Mouse (Mus musculus): ENCODE results near the gene Sult2b1. TPM values are rescaled to one million over a fixed set of nuclear protein-coding genes. Genes with fewer than 3 reads are reported as not detected.

The Sult2b1 gene
- polyA plus RNA-seq, 1 experiment from 2014 or later: 9.7 TPM

DNA sequence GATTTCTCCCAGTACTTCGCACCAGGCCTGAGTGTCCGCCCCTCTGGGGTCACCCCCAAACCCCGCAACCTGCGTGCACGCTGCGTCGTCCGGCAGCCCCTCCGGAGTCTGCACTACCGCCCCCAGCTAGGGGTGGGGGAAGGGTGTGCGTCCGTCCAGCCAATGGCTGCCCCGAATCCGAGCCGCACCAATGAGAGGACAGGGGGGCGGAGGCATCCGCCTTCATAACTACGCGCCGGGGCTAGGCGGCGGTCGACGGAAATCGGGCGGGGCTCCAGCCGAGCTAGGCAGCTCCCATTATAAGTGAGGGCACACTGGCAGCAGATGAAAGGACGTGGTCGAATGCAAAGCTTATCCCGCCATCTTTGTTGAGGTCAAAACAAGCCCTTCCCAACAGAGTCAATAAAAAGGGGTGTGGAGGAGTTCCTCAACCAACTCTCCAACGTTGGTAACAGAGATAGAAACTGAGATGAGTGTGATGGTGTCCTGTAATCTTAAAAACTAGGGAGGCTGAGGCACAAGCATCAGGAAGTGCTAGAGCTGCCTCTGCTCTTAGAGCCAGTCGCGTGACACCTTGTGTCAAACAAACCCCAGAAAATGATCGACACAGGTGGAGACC lies 69.3 kb downstream of the Sult2b1 start, which contains the start of gene Rpl18:
Gene Rpl18 (plus strand): TSS at position 368 of the 619 bp plus-strand sequence.
- peak within 1 kb of the TSS; percentile 62 for H3K27ac ChIP-seq (ENCODE audit: low read depth, low read length)
- H3K27me3 ChIP-seq (ENCODE audit: control insufficient read depth, insufficient read depth, low read length): no peaks in the 10 kb centered on the region; the same call in 1 of the 2 replicates
- WGBS: 7% methylated on average over 34 of the region's 34 CpGs
- no peaks in the 10 kb centered on the region for H3K9me3 ChIP-seq (ENCODE audit: control insufficient read depth, low read length)
- peak within 1 kb of the TSS; percentile 62 for H3K4me3 ChIP-seq (ENCODE audit: low read depth, low read length)
- peaks cover 36% of the 10 kb centered on the region for H3K36me3 ChIP-seq (ENCODE audit: control insufficient read depth, insufficient read depth, low read length)
- peak within 1 kb of the TSS; percentile 69 for H3K9ac ChIP-seq (replicated peaks; ENCODE audit: low read depth, low read length)
- H3K4me1 ChIP-seq (ENCODE audit: control insufficient read depth, insufficient read depth, low read length): peaks cover 36% of the 10 kb centered on the region
- peak; percentile 92 for ATAC-seq (ENCODE audit: low read depth)
- peak within 1 kb of the TSS; percentile 92 for H3K4me2 ChIP-seq (ENCODE audit: low read depth, low read length)

- Histone ChIP-seq H3K4me3 (ENCODE audit: low read depth, low read length) (peak overlapping the region; percentile 62), H3K36me3 (ENCODE audit: control insufficient read depth, insufficient read depth, low read length) (peaks cover 32% of the 10 kb centered on the region), H3K27me3 (ENCODE audit: control insufficient read depth, insufficient read depth, low read length) (no peaks in the 10 kb centered on the region; the same call in 1 of the 2 replicates), H3K4me2 (ENCODE audit: low read depth, low read length) (peak overlapping the region; percentile 92), H3K9ac (replicated peaks; ENCODE audit: low read depth, low read length) (peak overlapping the region; percentile 69), H3K27ac (ENCODE audit: low read depth, low read length) (peak overlapping the region; percentile 55; the same call in 1 of the 2 replicates), H3K4me1 (ENCODE audit: control insufficient read depth, insufficient read depth, low read length) (peaks cover 38% of the 10 kb centered on the region), H3K9me3 (ENCODE audit: control insufficient read depth, low read length) (no peaks in the 10 kb centered on the region)
- WGBS: 11% methylated on average over 14 of the region's 14 CpGs
- ATAC-seq (ENCODE audit: low read depth): peak; percentile 33
Measured at GRCm38 (mm10) chr7:45714630-45715089, 69.8 kb downstream of the Sult2b1 start.

GRCm38 (mm10) chr7:45713881-45714520 lies 70.5 kb downstream of the Sult2b1 start:
- Histone ChIP-seq H3K4me2 (ENCODE audit: low read depth, low read length) (peak overlapping the region; percentile 92), H3K27ac (ENCODE audit: low read depth, low read length) (no peak overlapping the region), H3K4me1 (ENCODE audit: control insufficient read depth, insufficient read depth, low read length) (peaks cover 39% of the 10 kb centered on the region), H3K27me3 (ENCODE audit: control insufficient read depth, insufficient read depth, low read length) (no peaks in the 10 kb centered on the region; the same call in 1 of the 2 replicates), H3K9me3 (ENCODE audit: control insufficient read depth, low read length) (no peaks in the 10 kb centered on the region), H3K36me3 (ENCODE audit: control insufficient read depth, insufficient read depth, low read length) (peaks cover 31% of the 10 kb centered on the region), H3K4me3 (ENCODE audit: low read depth, low read length) (peak overlapping the region; percentile 62; the same call in 1 of the 2 replicates), H3K9ac (replicated peaks; ENCODE audit: low read depth, low read length) (no peak overlapping the region; the same call in 1 of the 2 replicates)
- WGBS: 85% methylated on average over 6 of the region's 6 CpGs
- no peak for ATAC-seq (ENCODE audit: low read depth)

DNA sequence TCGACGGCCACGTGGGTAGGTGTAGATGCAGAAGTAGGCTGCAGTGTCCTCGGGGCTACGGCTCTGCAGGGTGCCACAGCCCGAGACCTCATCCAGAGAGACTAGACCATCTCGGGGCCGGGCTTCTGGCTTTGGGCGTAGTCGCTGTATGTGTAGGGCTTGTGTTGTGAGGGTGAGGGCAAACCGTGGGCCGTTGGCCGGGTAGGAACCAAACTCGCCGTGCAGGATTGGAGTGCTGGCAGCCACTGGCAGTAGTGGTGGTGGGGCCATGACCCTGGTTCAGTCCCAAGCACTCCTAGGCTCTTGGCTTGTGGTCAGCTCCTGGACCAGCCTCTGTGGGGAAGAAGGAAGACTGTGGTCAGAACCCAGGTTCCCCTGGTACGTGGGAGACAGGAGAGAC lies 71.1 kb downstream of the Sult2b1 start:
- Histone ChIP-seq H3K9ac (replicated peaks; ENCODE audit: low read depth, low read length) (no peak overlapping the region), H3K27me3 (ENCODE audit: control insufficient read depth, insufficient read depth, low read length) (no peaks in the 10 kb centered on the region; the same call in 1 of the 2 replicates), H3K36me3 (ENCODE audit: control insufficient read depth, insufficient read depth, low read length) (peaks cover 31% of the 10 kb centered on the region), H3K27ac (ENCODE audit: low read depth, low read length) (no peak overlapping the region), H3K4me1 (ENCODE audit: control insufficient read depth, insufficient read depth, low read length) (peaks cover 40% of the 10 kb centered on the region), H3K4me3 (ENCODE audit: low read depth, low read length) (no peak overlapping the region), H3K4me2 (ENCODE audit: low read depth, low read length) (no peak overlapping the region), H3K9me3 (ENCODE audit: control insufficient read depth, low read length) (no peaks in the 10 kb centered on the region)
- WGBS: 89% methylated on average over 16 of the region's 16 CpGs
- ATAC-seq (ENCODE audit: low read depth): no peak

GRCm38 (mm10) chr7:45712022-45712757 lies 72.3 kb downstream of the Sult2b1 start:
- 89% methylated on average over 21 of the region's 21 CpGs for WGBS
- H3K4me3 ChIP-seq (ENCODE audit: low read depth, low read length): no peak overlapping the region

GRCm38 (mm10) chr7:45711316-45712021 lies 73.0 kb downstream of the Sult2b1 start:
- Histone ChIP-seq H3K9me3 (ENCODE audit: control insufficient read depth, low read length) (no peaks in the 10 kb centered on the region), H3K4me3 (ENCODE audit: low read depth, low read length) (no peak overlapping the region), H3K4me1 (ENCODE audit: control insufficient read depth, insufficient read depth, low read length) (peaks cover 40% of the 10 kb centered on the region), H3K36me3 (ENCODE audit: control insufficient read depth, insufficient read depth, low read length) (peaks cover 31% of the 10 kb centered on the region), H3K27ac (ENCODE audit: low read depth, low read length) (no peak overlapping the region), H3K27me3 (ENCODE audit: control insufficient read depth, insufficient read depth, low read length) (no peaks in the 10 kb centered on the region; the same call in 1 of the 2 replicates), H3K9ac (replicated peaks; ENCODE audit: low read depth, low read length) (no peak overlapping the region), H3K4me2 (ENCODE audit: low read depth, low read length) (no peak overlapping the region)
- 91% methylated on average over 24 of the region's 24 CpGs for WGBS
- ATAC-seq (ENCODE audit: low read depth): no peak

More at GRCm38 (mm10) chr7:45712022-45712757, 72.3 kb downstream of the Sult2b1 start:
- Histone ChIP-seq H3K27ac (ENCODE audit: low read depth, low read length) (no peak overlapping the region), H3K9me3 (ENCODE audit: control insufficient read depth, low read length) (no peaks in the 10 kb centered on the region), H3K4me2 (ENCODE audit: low read depth, low read length) (no peak overlapping the region), H3K36me3 (ENCODE audit: control insufficient read depth, insufficient read depth, low read length) (peaks cover 31% of the 10 kb centered on the region), H3K27me3 (ENCODE audit: control insufficient read depth, insufficient read depth, low read length) (no peaks in the 10 kb centered on the region; the same call in 1 of the 2 replicates), H3K4me1 (ENCODE audit: control insufficient read depth, insufficient read depth, low read length) (peaks cover 45% of the 10 kb centered on the region), H3K9ac (replicated peaks; ENCODE audit: low read depth, low read length) (no peak overlapping the region)
- no peak for ATAC-seq (ENCODE audit: low read depth)

DNA sequence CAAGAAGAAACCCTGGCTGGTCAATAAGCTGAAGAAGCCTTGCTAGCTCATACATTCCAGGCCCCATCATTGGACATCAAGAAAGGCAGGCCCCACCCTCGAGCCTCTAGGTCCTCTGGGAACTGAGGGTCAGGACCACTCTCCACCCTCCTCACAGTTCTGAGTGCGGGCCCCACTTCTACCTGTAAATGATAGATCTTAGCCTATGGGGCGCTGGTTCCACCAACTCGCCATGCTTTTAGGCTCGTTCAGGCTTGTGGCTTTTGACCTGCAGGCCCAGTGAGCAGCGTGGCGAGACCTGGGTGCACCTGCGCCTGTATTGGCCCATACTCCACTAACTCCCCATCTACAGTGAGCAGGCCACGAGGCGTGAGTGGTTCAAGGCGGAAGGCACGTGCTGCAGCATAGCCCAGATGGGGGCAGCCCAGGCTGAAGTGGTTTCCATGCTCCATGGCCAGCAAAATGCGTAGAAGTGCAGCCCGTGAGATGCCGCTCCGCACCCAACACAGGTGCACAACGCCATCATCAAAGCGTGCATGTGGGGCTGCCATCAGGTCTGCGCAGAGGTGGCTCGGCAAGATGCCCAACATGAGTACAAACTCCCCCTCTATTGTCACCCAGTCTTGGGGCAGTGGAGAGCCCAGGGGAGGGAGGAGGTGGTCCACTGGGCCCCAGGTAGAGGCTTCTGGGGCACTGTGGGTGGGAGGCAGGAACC lies 73.8 kb downstream of the Sult2b1 start:
- ATAC-seq (ENCODE audit: low read depth): no peak
- peaks cover 40% of the 10 kb centered on the region for H3K4me1 ChIP-seq (ENCODE audit: control insufficient read depth, insufficient read depth, low read length)
- no peaks in the 10 kb centered on the region; the same call in 1 of the 2 replicates for H3K27me3 ChIP-seq (ENCODE audit: control insufficient read depth, insufficient read depth, low read length)
- H3K4me2 ChIP-seq (ENCODE audit: low read depth, low read length): no peak overlapping the region
- H3K9me3 ChIP-seq (ENCODE audit: control insufficient read depth, low read length): no peaks in the 10 kb centered on the region
- peaks cover 31% of the 10 kb centered on the region for H3K36me3 ChIP-seq (ENCODE audit: control insufficient read depth, insufficient read depth, low read length)
- no peak overlapping the region for H3K27ac ChIP-seq (ENCODE audit: low read depth, low read length)
- no peak overlapping the region for H3K9ac ChIP-seq (replicated peaks; ENCODE audit: low read depth, low read length)
- no peak overlapping the region for H3K4me3 ChIP-seq (ENCODE audit: low read depth, low read length)
- 95% methylated on average over 20 of the region's 20 CpGs for WGBS
